Mouse (Mus musculus) forebrain, embryonic 10.5 days (tissue): ENCODE results near the gene Best1. TPM values are rescaled to one million over a fixed set of nuclear protein-coding genes. Genes with fewer than 3 reads are reported as not detected.

ENCODE experiments used
- DNase-seq: peaks from one replicate; pipeline ENCODE4 v3.0.0-alpha.2; 2017; ENCODE audit warnings: low spot score; ENCODE audit errors: extremely low spot score
- H3K27ac ChIP-seq: fragments of 300-500 bp; sonication (generic); 2 replicates; pipeline ENCODE4 v1.5.1; 2016; ENCODE audit warnings: mild to moderate bottlenecking
- H3K27me3 ChIP-seq: fragments of 300-500 bp; sonication (generic); 2 replicates; pipeline ENCODE4 v1.6.1; 2016; ENCODE audit warnings: mild to moderate bottlenecking; ENCODE audit not compliant: poor library complexity, severe bottlenecking
- H3K36me3 ChIP-seq: fragments of 300-500 bp; sonication (generic); replicated peaks from 2 replicates; pipeline ENCODE4 v1.6.1; 2016; ENCODE audit warnings: mild to moderate bottlenecking, moderate library complexity
- H3K4me1 ChIP-seq: fragments of 300-500 bp; sonication (generic); 2 replicates; pipeline ENCODE4 v1.6.1; 2016
- H3K4me3 ChIP-seq: fragments of 300-500 bp; sonication (generic); 2 replicates; pipeline ENCODE4 v1.5.1; 2016; ENCODE audit warnings: mild to moderate bottlenecking, moderate library complexity
- H3K9me3 ChIP-seq: fragments of 300-500 bp; sonication (generic); 2 replicates; pipeline ENCODE4 v1.6.1; 2016; ENCODE audit warnings: mild to moderate bottlenecking, moderate library complexity
- WGBS: fragments of 180-500 bp; shearing (Covaris S2); methylation state at CpG from one replicate; pipeline ENCODE4 v1.1.7; 2016; 5-methylcytosine and 5-hydroxymethylcytosine counted together
- polyA plus RNA-seq: library from polyadenylated mRNA; unstranded; fragments of >200 nt; fragmentation: Nextera tagmentation; extraction: Ambion mirVana; gene quantifications from 2 replicates; pipeline ENCODE4 v1.2.1, GENCODE M21; 2016

Gene Best1
- polyA plus RNA-seq, 1 experiment from 2014 or later = 2.1 TPM

- peak overlapping the region; percentile 86 for H3K27ac ChIP-seq
- peaks cover 36% of the 10 kb centered on the region for H3K27me3 ChIP-seq
- no peaks in the 10 kb centered on the region for H3K36me3 ChIP-seq
- peak overlapping the region; percentile 65 for H3K4me3 ChIP-seq
- DNase-seq = no peak
- H3K4me1 ChIP-seq = peaks cover 74% of the 10 kb centered on the region
- 68% methylated on average over 4 of the region's 4 CpGs for WGBS
- no peaks in the 10 kb centered on the region for H3K9me3 ChIP-seq
These were observed 17.9 kb upstream of the Best1 start for GRCm38 (mm10) chr19:10019214-10019760.

DNA sequence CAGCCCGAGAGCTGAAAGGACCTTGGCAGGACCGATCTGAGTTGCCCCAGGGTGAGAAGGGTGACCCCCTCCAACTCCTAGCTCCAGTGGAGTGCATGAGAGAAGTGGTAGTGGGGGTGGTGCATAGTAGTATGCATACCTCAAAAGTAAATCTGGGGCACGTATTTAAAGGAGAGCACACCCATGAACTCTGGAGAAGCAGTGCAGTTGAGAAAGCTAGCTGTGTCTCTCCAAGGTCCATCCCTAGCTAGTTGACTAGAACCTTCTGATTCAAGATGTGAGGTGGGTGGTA, 17.0 kb upstream of the Best1 start:
- no peaks in the 10 kb centered on the region for H3K36me3 ChIP-seq
- no peak for DNase-seq
- H3K27me3 ChIP-seq = peaks cover 36% of the 10 kb centered on the region
- no peaks in the 10 kb centered on the region for H3K9me3 ChIP-seq
- peak overlapping the region; percentile 86 for H3K27ac ChIP-seq
- WGBS = 3% methylated on average over 3 of the region's 3 CpGs
- H3K4me1 ChIP-seq = peaks cover 76% of the 10 kb centered on the region
- H3K4me3 ChIP-seq = peak overlapping the region; percentile 65

- peak overlapping the region; percentile 65 for H3K4me3 ChIP-seq
- DNase-seq = peak; percentile 89
- no peaks in the 10 kb centered on the region for H3K9me3 ChIP-seq
- H3K36me3 ChIP-seq = no peaks in the 10 kb centered on the region
- H3K27me3 ChIP-seq = peaks cover 36% of the 10 kb centered on the region
- WGBS = 4% methylated on average over 44 of the region's 44 CpGs
- H3K4me1 ChIP-seq = peaks cover 76% of the 10 kb centered on the region
- H3K27ac ChIP-seq = peak overlapping the region; percentile 86
These were observed 16.4 kb upstream of the Best1 start for GRCm38 (mm10) chr19:10017637-10018526.

DNA sequence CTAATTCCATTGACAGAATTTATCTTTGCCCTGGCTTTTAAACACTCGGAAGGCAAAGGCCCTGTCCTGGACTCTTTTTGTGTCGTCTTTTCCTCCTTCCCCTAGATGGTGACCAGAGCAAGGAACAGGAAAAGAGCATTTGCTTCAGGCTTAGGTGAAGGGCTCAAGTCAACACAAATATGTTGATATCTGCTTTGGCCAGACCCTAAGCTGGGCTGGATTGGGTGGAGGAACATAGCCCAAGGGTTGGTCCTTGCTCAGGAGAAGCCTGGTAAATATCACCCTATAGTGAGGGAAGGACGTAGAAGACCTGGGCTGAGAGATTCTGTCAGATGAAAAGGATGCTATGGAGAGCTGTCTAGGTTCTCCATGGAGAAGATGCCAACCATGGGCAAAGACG, 14.7 kb upstream of the Best1 start:
- peaks cover 36% of the 10 kb centered on the region for H3K27me3 ChIP-seq
- no peaks in the 10 kb centered on the region for H3K36me3 ChIP-seq
- 87% methylated on average over 4 of the region's 4 CpGs for WGBS
- H3K9me3 ChIP-seq = no peaks in the 10 kb centered on the region
- H3K27ac ChIP-seq = peak overlapping the region; percentile 81
- DNase-seq = no peak
- H3K4me3 ChIP-seq = peak overlapping the region; percentile 28
- peaks cover 68% of the 10 kb centered on the region for H3K4me1 ChIP-seq

DNA sequence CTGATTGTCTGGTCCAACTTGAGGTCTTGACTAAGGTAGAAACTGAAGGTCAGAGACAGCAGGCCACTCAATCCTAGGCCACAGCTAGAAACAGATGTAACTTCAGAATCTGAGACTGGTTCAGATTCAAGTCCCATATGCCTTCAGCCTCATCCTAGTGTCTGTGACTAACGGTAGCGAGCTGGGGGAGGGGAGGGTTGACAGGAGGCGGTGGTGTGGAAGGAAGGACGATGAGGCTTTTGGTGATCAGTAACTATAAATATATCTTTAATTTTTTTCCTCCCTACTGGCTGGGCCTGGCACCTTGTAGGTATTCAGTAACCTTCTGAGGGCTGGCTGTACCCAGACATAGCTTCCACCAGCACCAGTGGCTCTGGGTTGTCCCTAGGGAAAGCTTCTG, 14.0 kb upstream of the Best1 start:
- Histone ChIP-seq H3K27ac (peak overlapping the region; percentile 81), H3K36me3 (no peaks in the 10 kb centered on the region), H3K9me3 (no peaks in the 10 kb centered on the region), H3K4me1 (peaks cover 65% of the 10 kb centered on the region), H3K4me3 (peak overlapping the region; percentile 28), H3K27me3 (peaks cover 36% of the 10 kb centered on the region)
- no peak for DNase-seq
- 77% methylated on average over 4 of the region's 4 CpGs for WGBS

DNA sequence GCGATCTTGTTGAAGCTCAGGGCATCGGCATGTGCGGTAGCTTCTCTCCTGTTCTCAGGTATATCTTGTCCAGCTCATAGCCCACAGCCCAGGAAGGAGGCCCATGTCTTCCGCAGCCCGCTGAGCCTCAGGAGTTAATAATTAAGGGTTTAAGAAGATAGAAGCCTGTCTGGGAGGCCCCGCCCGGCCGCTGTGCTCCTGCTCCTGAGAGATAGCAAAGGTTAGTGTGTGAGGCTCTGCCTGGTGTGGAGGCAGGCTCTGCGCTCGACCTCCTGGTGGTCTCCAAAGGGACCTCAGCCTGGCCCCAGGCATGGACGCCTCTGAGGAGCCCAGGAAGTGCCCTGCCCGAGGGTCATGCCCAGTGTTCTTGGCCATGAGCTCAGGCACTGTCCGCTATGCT, 13.4 kb upstream of the Best1 start:
- no peaks in the 10 kb centered on the region for H3K36me3 ChIP-seq
- 81% methylated on average over 13 of the region's 13 CpGs for WGBS
- H3K27ac ChIP-seq = peak overlapping the region; percentile 81
- H3K4me3 ChIP-seq = peak overlapping the region; percentile 28
- H3K4me1 ChIP-seq = peaks cover 62% of the 10 kb centered on the region
- DNase-seq = no peak
- no peaks in the 10 kb centered on the region for H3K9me3 ChIP-seq
- peaks cover 33% of the 10 kb centered on the region for H3K27me3 ChIP-seq

DNA sequence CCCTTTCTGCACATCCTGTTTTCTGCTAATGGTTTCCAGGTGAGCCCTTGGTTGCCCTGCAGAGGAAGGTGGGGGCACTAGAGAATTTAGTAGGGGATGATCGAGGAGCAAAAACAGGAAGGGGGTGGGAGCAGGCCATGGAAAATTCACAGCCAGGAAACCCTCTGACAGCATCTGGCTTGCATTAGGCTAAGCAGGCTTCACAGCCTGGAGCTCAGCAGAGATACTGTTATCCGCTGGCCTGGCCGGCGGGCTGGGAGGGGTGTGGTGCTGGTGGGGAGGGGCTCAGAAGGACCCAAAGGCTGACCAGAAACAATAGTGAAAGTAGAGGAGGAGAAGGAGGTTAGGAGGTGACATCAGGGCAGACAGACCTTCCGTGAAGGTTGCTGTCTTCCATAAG, 12.5 kb upstream of the Best1 start:
- H3K27me3 ChIP-seq = peaks cover 24% of the 10 kb centered on the region
- no peaks in the 10 kb centered on the region for H3K36me3 ChIP-seq
- H3K27ac ChIP-seq = peak overlapping the region; percentile 81
- no peak overlapping the region for H3K4me3 ChIP-seq
- H3K9me3 ChIP-seq = no peaks in the 10 kb centered on the region
- DNase-seq = peak; percentile 60
- WGBS = 62% methylated on average over 5 of the region's 5 CpGs
- H3K4me1 ChIP-seq = peaks cover 53% of the 10 kb centered on the region

DNA sequence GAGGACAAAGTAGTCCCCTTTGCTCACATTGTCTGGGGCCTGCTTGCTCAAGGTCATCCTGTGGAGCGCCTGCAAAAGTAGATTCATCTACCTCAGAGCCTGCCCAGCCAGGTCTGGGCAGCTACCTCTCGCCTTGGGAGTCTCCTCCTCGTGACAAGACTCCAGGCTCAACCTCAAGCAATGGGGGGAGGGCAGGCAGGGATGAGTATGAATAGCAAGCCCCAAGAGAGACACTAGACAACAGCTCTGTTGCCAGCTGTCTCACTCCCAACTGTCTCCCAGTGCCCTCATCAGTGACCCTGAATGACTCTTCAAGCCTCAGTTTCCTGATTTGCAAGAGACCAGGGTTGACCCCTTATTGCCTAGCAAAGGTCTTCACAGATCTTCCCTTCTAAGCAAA, 11.9 kb upstream of the Best1 start:
- Histone ChIP-seq H3K36me3 (no peaks in the 10 kb centered on the region), H3K27me3 (peaks cover 18% of the 10 kb centered on the region), H3K4me3 (no peak overlapping the region), H3K4me1 (peaks cover 47% of the 10 kb centered on the region), H3K27ac (peak overlapping the region; percentile 81), H3K9me3 (no peaks in the 10 kb centered on the region)
- 54% methylated on average over 3 of the region's 3 CpGs for WGBS
- no peak for DNase-seq

- H3K27ac ChIP-seq = peak overlapping the region; percentile 81
- peak; percentile 43 for DNase-seq
These were observed 11.4 kb upstream of the Best1 start for GRCm38 (mm10) chr19:10012827-10013278.

GRCm38 (mm10) chr19:10011408-10011807, 10.0 kb upstream of the Best1 start:
- H3K4me3 ChIP-seq = no peak overlapping the region
- no peak overlapping the region for H3K27ac ChIP-seq
- no peak for DNase-seq
- H3K36me3 ChIP-seq = no peaks in the 10 kb centered on the region
- H3K27me3 ChIP-seq = peaks cover 4% of the 10 kb centered on the region; the same call in 1 of the 2 replicates
- peaks cover 35% of the 10 kb centered on the region for H3K4me1 ChIP-seq
- WGBS = 94% methylated on average over 1 of the region's 1 CpGs
- no peaks in the 10 kb centered on the region for H3K9me3 ChIP-seq

More at GRCm38 (mm10) chr19:10012827-10013278, 11.4 kb upstream of the Best1 start:
- H3K9me3 ChIP-seq = no peaks in the 10 kb centered on the region
- WGBS = 43% methylated on average over 6 of the region's 6 CpGs
- H3K27me3 ChIP-seq = peaks cover 16% of the 10 kb centered on the region
- peaks cover 42% of the 10 kb centered on the region for H3K4me1 ChIP-seq
- no peak overlapping the region for H3K4me3 ChIP-seq
- H3K36me3 ChIP-seq = no peaks in the 10 kb centered on the region

DNA sequence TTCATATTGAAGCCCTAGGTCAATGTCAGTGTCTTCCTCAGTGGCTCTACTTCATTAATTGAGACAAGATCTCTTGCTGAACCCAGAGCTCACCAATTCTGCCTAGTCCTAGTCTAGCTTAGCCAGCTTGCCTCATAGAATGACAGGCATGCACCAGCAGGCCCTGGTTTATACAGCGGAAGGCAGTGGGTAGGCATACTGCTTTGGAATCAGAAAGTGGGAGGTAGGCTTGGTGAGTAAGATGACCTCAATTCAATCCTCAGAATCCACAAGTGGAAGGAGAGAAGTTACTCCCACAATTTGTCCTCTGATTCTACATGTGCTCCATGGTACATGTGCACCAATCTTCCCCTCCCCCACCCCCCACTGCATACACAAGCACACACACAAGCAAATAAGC, 2.3 kb upstream of the Best1 start:
- Histone ChIP-seq H3K4me1 (no peaks in the 10 kb centered on the region), H3K36me3 (no peaks in the 10 kb centered on the region), H3K9me3 (no peaks in the 10 kb centered on the region; the same call in 1 of the 2 replicates), H3K27ac (no peak overlapping the region), H3K4me3 (no peak overlapping the region), H3K27me3 (no peaks in the 10 kb centered on the region)
- DNase-seq = no peak
- WGBS = 97% methylated on average over 1 of the region's 1 CpGs

- Histone ChIP-seq H3K27me3 (no peaks in the 10 kb centered on the region), H3K9me3 (no peaks in the 10 kb centered on the region; the same call in 1 of the 2 replicates), H3K4me3 (no peak overlapping the region), H3K4me1 (no peaks in the 10 kb centered on the region), H3K27ac (no peak overlapping the region), H3K36me3 (no peaks in the 10 kb centered on the region)
- no peak for DNase-seq
- 42% methylated on average over 3 of the region's 3 CpGs for WGBS
These were observed 1.1 kb downstream of the Best1 start for GRCm38 (mm10) chr19:10000330-10000729.
